Mouse (Mus musculus) MEL (cell line): ENCODE results near the gene Wdr38.

Source experiments
- CHD1 ChIP-seq: IDR thresholded peaks from 2 replicates; pipeline ENCODE4 v1.6.1; 2012; ENCODE audit warnings: low read depth, mild to moderate bottlenecking, inconsistent platforms, low read length, improper control_type of control experiment
- CTCF ChIP-seq, 3 experiments: IDR thresholded peaks in 2 of 3; conservative IDR thresholded peaks in 1 of 3; 2 replicates each; pipeline ENCODE4 v1.5.1; 2011 to 2012; ENCODE audit warnings: low read length in 3 of 3, low read depth in 2 of 3, mild to moderate bottlenecking in 2 of 3, improper control_type of control experiment in 1 of 3, inconsistent platforms in 1 of 3, mixed read lengths in 1 of 3, moderate library complexity in 1 of 3; ENCODE audit not compliant: control insufficient read depth in 1 of 3, insufficient read depth in 1 of 3, poor library complexity in 1 of 3, severe bottlenecking in 1 of 3
- RAD21 ChIP-seq: IDR thresholded peaks from 2 replicates; pipeline ENCODE4 v1.6.1; 2011; ENCODE audit warnings: mild to moderate bottlenecking, low read depth, low read length, improper control_type of control experiment
- SMC3 ChIP-seq: IDR thresholded peaks from 2 replicates; pipeline ENCODE4 v1.6.1; 2011; ENCODE audit warnings: low read depth, low read length, improper control_type of control experiment
- TCF12 ChIP-seq: IDR thresholded peaks from 2 replicates; pipeline ENCODE4 v1.6.1; 2014; ENCODE audit warnings: low read depth, mild to moderate bottlenecking, inconsistent platforms, low read length, improper control_type of control experiment, moderate library complexity
- ZNF384 ChIP-seq: IDR thresholded peaks from 2 replicates; pipeline ENCODE4 v1.6.1; 2012; ENCODE audit warnings: low read depth, mild to moderate bottlenecking, inconsistent platforms, low read length, improper control_type of control experiment

DNA sequence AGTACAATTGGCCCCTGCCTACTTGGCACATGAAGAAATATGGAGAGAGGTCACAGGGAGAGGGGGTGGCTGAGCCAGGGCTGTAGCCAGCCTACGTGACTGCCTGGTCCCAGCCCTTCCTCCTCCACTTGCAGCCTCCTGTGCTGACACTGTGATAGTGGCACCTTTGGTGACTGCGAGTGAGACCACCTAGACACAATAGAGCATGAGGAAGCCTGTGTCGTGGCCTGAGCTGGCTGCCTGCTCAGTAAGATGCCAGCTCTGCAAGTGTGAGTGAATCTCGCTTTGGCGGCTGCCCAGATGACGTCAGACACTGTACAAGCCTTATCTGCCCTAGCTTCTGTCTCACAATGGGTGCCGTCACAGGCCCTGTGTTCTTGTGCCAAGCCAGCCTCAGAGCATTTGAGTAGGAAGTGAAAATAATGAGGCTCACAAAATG, 47.0 kb upstream of the Wdr38 start:
- TF ChIP-seq TCF12, result peak; percentile 73
- TF ChIP-seq CTCF (IDR thresholded peaks at IDR 0.05 in 2 of 3, conservative IDR thresholded peaks at IDR 0.05 in 1 of 3; ENCODE audit: control insufficient read depth in 1 of 3, insufficient read depth in 1 of 3, low read depth in 2 of 3, low read length in 3 of 3, poor library complexity in 1 of 3, severe bottlenecking in 1 of 3), result no peak
- TF ChIP-seq ZNF384, result no peak
- TF ChIP-seq RAD21, result no peak
- TF ChIP-seq CHD1, result no peak
- no peak for TF ChIP-seq SMC3
